Mouse (Mus musculus) bone marrow macrophage, adult 2 months (primary cell): ENCODE data around the gene Hspb9.

Experiments used
- CTCF ChIP-seq: IDR thresholded peaks from 2 replicates; pipeline ENCODE4 v1.5.1; 2012; ENCODE audit warnings: low read depth, mild to moderate bottlenecking, low read length, moderate library complexity
- POLR2A ChIP-seq: IDR thresholded peaks from 2 replicates; pipeline ENCODE4 v1.6.1; 2012; ENCODE audit warnings: mild to moderate bottlenecking, low read depth, low read length, borderline replicate concordance

GRCm38 (mm10) chr11:100752294-100752693 is 38.6 kb downstream of the Hspb9 start:
- no peak for TF ChIP-seq CTCF
- TF ChIP-seq POLR2A = no peak
